Mouse (Mus musculus) kidney, adult 2 months (tissue): ENCODE data around the gene Aen. TPM values are rescaled to one million over a fixed set of nuclear protein-coding genes. Genes with fewer than 3 reads are reported as not detected.
A peak's percentile ranks its signal among the peaks of the same experiment; 100 is the strongest.

Experiments used
- DNase-seq: peaks from one replicate; pipeline ENCODE4 v3.0.0; 2021
- H3K27ac ChIP-seq: fragments of 200-500 bp; 2 replicates; pipeline ENCODE4 v1.5.1; 2012; ENCODE audit warnings: low read depth, low read length, control low read depth, inconsistent platforms; ENCODE audit not compliant: insufficient read depth
- H3K27me3 ChIP-seq: fragments of 200-500 bp; replicated peaks from 2 replicates; pipeline ENCODE4 v1.6.1; 2012; ENCODE audit warnings: mild to moderate bottlenecking, moderate library complexity, low read length, inconsistent platforms; ENCODE audit not compliant: control insufficient read depth, insufficient read depth
- H3K36me3 ChIP-seq: fragments of 200-500 bp; 2 replicates; pipeline ENCODE4 v1.6.1; 2012; ENCODE audit warnings: mild to moderate bottlenecking, moderate library complexity, low read length, inconsistent platforms; ENCODE audit not compliant: control insufficient read depth, insufficient read depth
- H3K4me1 ChIP-seq: fragments of 200-500 bp; 2 replicates; pipeline ENCODE4 v1.6.1; 2011; ENCODE audit warnings: low read length; ENCODE audit not compliant: control insufficient read depth, insufficient read depth
- H3K4me3 ChIP-seq: fragments of 200-500 bp; 2 replicates; pipeline ENCODE4 v1.5.1; 2011; ENCODE audit warnings: mild to moderate bottlenecking, low read depth, low read length, control low read depth; ENCODE audit not compliant: insufficient read depth
- CTCF ChIP-seq: fragments of 200-500 bp; conservative IDR thresholded peaks from 2 replicates; pipeline ENCODE4 v1.5.1; 2011; ENCODE audit warnings: low read depth, mild to moderate bottlenecking, control low read depth, low read length, moderate library complexity, mixed read lengths; ENCODE audit not compliant: insufficient read depth, insufficient read length
- POLR2A ChIP-seq: fragments of 200-500 bp; IDR thresholded peaks from one replicate; pipeline ENCODE4 v1.6.1; 2011; ENCODE audit warnings: low read depth, low read length, control low read depth
- WGBS: fragments of 180-500 bp; shearing (Covaris S2); methylation state at CpG from one replicate; pipeline ENCODE4 v1.1.7; 2018; 5-methylcytosine and 5-hydroxymethylcytosine counted together
- polyA plus RNA-seq: library from polyadenylated mRNA; depleted of rRNA; stranded (reverse); fragments of >200 nt; gene quantifications from 2 replicates; pipeline ENCODE4 v1.2.3, GENCODE M21; 2012

Gene Aen
- polyA plus RNA-seq, 1 experiment: 20.7 TPM

DNA sequence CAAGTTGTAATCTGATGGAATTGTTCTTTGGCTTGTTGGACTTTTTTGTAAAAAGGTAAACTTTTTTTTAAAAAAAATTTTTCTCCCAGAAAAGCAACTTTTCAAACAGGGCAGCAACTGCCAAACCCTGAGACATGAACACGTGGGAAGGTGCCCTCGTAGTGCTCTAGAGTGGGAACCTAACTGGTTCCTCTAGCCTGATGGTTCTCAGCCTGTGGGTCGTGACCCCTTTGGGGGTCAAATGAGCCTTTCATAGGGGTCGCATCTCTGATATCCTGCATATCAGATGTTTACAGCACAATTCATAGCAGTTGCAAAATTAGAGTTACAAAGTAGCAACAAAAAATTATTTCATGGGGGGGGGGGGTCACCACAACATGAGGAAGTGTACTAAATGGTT, 15.6 kb downstream of the Aen start:
- TF ChIP-seq POLR2A (no peak), CTCF (no peak)
- no peak for DNase-seq
- Histone ChIP-seq H3K4me1 (no peaks in the 10 kb centered on the region), H3K4me3 (no peak overlapping the region), H3K27ac (no peak overlapping the region), H3K36me3 (no peaks in the 10 kb centered on the region), H3K27me3 (no peaks in the 10 kb centered on the region)
- WGBS: 87% methylated on average over 4 of the region's 4 CpGs

- Histone ChIP-seq H3K4me1 (no peaks in the 10 kb centered on the region), H3K27ac (no peak overlapping the region), H3K36me3 (no peaks in the 10 kb centered on the region), H3K27me3 (no peaks in the 10 kb centered on the region), H3K4me3 (peak overlapping the region; percentile 6; the same call in 1 of the 2 replicates)
- TF ChIP-seq POLR2A (no peak), CTCF (no peak)
- WGBS: 14% methylated on average over 20 of the region's 20 CpGs
- DNase-seq: no peak
Measured at GRCm38 (mm10) chr7:78912253-78912973, 16.8 kb downstream of the Aen start.

DNA sequence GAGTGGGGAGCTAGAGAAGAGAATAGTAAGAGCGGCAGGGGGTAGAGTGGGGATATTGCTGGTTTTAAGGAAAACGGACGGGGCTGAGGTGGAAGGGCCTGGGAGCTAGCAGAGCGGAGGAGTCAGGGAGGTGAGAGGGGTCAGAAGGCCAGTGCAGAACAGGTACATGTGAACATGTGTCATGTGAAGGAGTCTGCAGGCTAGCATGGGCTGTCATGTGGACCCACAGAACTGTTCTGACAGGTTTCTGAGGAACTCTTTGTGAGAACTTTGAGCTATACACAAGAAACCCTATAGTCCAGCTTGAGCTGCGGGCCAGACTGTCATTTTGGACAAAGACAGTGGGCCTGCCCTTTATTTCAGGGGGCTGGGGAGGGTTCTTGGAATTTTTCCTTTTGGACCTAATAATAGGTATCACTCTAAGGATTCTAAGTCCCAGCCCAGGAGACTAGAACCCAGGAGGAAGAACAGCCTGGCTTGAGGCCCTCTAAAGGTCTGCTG, 17.4 kb downstream of the Aen start, which contains the start of gene Isg20:
Isg20 (plus strand) TSS at position 451 of the 501 bp plus-strand sequence.
- Histone ChIP-seq H3K36me3 (no peaks in the 10 kb centered on the region), H3K4me3 (peak within 1 kb of the TSS; percentile 42), H3K27ac (peak within 1 kb of the TSS; percentile 13; the same call in 1 of the 2 replicates), H3K27me3 (no peaks in the 10 kb centered on the region), H3K4me1 (no peaks in the 10 kb centered on the region)
- WGBS: 79% methylated on average over 5 of the region's 5 CpGs
- TF ChIP-seq CTCF (no peak), POLR2A (no peak)
- no peak for DNase-seq

DNA sequence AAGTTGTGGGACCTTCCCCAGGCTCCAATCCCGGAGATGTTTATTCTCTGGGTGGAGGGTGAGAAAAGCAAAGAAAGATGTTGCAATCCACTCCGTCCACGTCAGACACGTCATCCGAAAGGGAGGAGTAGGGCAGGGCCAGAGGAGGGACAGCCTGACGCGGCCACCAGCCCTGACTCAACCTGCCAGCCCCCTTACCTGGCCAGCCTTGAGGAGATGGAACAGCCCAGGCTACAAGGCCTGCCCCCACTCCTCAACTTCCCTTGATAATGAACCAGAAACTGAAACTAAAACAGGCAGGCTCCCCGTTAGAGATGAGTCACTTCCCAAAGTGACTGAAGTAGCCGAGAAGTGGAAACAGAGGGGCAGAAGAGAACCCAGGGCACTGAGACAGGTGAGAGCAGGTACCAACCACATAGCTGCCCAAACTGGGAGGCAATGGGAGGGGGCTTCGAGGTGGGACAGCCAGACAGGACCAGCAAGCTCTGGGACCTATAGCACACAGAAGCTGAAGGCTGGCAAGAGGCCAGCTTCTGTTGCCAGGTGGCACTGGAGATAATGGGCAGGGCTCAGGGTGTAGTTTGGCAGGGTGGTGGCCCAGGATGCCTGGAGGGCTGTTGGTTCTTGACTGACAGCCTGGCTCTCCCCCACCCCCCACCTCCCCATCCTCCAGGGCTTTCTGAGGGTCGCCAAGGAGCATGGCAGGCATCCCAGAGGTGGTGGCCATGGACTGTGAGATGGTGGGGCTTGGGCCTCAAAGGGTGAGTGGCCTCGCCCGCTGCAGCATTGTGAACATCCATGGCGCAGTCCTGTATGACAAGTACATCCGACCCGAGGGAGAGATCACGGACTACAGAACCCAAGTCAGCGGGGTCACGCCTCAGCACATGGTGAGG, 18.2 kb downstream of the Aen start:
- DNase-seq: peak; percentile 36
- TF ChIP-seq CTCF (no peak), POLR2A (no peak)
- Histone ChIP-seq H3K4me1 (no peaks in the 10 kb centered on the region), H3K4me3 (peak overlapping the region; percentile 42), H3K27me3 (no peaks in the 10 kb centered on the region), H3K36me3 (no peaks in the 10 kb centered on the region), H3K27ac (peak overlapping the region; percentile 13; the same call in 1 of the 2 replicates)
- 75% methylated on average over 19 of the region's 19 CpGs for WGBS

- H3K4me1 ChIP-seq: no peaks in the 10 kb centered on the region
- no peaks in the 10 kb centered on the region for H3K36me3 ChIP-seq
- 72% methylated on average over 3 of the region's 3 CpGs for WGBS
- no peaks in the 10 kb centered on the region for H3K27me3 ChIP-seq
- no peak for DNase-seq
- no peak overlapping the region for H3K27ac ChIP-seq
- TF ChIP-seq POLR2A: no peak
- TF ChIP-seq CTCF: no peak
- H3K4me3 ChIP-seq: no peak overlapping the region
Measured at GRCm38 (mm10) chr7:78914545-78914845, 18.8 kb downstream of the Aen start.

DNA sequence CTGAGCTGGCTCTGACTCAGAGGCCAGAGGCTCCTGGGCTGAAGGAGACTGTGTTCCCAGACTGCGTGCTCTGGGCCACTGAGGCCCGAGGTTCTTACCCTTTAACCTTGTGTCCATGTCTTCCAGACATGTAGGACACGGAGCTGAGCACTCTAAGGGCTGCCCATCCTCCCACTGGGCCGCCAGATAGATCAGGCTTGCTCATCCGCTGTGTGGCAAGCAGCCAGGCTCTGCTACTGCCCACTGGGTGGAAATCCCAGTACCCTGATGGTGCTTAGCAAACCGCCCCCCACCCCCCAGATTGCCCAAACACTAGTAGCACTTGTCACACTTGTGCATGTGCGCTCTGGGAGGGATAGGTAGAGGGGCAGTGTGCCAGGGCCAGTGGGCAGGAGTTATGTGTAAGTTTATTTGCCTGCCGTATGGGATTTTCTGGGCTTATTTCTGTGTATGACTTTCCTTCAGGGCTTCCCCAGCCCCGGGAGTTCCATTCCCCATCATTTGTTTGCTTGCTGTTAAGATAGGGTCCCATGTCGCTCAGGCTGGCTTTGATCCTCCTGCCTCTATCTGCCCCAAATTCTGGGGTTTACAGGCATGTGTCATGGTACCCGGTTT, 19.3 kb downstream of the Aen start:
- 82% methylated on average over 11 of the region's 11 CpGs for WGBS
- Histone ChIP-seq H3K4me3 (no peak overlapping the region), H3K36me3 (no peaks in the 10 kb centered on the region), H3K4me1 (no peaks in the 10 kb centered on the region), H3K27ac (no peak overlapping the region), H3K27me3 (no peaks in the 10 kb centered on the region)
- TF ChIP-seq POLR2A (no peak), CTCF (no peak)
- DNase-seq: no peak
